Mouse (Mus musculus): ENCODE results near the gene Vps18.
A peak's percentile ranks its signal among the peaks of the same experiment; 100 is the strongest.

The Vps18 gene

DNA sequence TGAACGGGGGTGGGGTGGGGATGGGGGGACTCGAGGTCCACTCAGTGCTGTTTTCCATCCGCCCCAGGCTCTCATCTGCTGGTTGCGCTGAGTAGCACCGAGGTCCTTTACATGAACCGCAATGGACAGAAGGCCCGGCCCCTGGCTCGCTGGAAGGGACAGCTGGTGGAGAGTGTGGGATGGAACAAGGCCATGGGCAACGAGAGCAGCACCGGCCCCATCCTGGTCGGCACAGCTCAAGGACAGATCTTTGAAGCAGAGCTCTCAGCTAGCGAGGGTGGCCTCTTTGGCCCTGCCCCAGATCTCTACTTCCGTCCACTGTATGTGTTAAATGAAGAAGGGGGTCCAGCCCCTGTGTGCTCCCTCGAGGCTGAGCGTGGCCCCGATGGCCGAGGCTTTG is 4.3 kb downstream of the Vps18 start:
- DNase-seq = peak; percentile 86

GRCm38 (mm10) chr2:119293311-119293710 is 4.8 kb downstream of the Vps18 start:
- DNase-seq = no peak

DNA sequence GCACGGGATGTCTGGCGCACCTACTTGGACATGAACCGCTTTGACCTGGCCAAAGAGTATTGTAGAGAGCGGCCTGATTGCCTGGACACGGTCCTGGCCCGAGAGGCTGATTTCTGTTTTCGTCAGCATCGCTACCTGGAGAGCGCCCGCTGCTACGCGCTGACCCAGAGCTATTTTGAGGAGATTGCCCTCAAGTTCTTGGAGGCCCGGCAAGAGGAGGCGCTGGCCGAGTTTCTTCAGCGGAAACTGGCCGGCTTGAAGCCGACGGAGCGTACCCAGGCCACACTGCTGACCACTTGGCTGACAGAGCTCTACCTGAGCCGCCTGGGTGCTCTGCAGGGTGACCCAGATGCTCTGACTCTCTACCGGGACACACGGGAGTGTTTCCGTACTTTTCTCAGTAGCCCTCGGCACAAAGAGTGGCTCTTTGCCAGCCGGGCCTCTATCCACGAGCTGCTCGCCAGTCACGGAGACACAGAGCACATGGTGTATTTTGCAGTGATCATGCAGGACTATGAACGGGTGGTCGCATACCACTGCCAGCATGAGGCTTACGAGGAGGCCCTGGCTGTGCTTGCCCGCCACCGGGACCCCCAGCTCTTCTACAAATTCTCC is 5.3 kb downstream of the Vps18 start:
- peak; percentile 76 for DNase-seq

- peak; percentile 58 for DNase-seq
These were observed 5.9 kb downstream of the Vps18 start for GRCm38 (mm10) chr2:119294411-119294810.

DNA sequence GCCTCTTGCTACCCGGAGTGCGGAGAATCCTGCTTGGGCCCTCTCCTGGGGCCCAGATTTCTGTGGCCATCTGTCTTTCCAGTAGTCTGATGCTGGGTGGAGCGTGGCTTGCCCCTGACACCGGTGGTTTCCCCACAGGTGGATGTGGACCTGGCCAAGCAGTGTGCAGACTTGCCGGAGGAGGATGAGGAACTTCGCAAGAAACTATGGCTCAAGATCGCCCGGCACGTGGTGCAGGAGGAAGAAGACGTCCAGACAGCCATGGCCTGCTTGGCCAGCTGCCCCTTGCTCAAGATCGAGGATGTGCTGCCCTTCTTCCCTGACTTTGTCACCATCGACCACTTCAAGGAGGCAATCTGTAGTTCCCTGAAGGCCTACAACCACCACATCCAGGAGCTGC is 8.2 kb downstream of the Vps18 start:
- peak; percentile 21 for DNase-seq

GRCm38 (mm10) chr2:119297506-119297905 is 9.0 kb downstream of the Vps18 start:
- peak; percentile 22 for DNase-seq

- DNase-seq = peak; percentile 78
These were observed 9.8 kb downstream of the Vps18 start for GRCm38 (mm10) chr2:119298330-119298729.

- no peak for DNase-seq
These were observed 10.3 kb downstream of the Vps18 start for GRCm38 (mm10) chr2:119298839-119299238.

- DNase-seq = peak; percentile 69
These were observed 11.7 kb downstream of the Vps18 start for GRCm38 (mm10) chr2:119299981-119300818.

DNA sequence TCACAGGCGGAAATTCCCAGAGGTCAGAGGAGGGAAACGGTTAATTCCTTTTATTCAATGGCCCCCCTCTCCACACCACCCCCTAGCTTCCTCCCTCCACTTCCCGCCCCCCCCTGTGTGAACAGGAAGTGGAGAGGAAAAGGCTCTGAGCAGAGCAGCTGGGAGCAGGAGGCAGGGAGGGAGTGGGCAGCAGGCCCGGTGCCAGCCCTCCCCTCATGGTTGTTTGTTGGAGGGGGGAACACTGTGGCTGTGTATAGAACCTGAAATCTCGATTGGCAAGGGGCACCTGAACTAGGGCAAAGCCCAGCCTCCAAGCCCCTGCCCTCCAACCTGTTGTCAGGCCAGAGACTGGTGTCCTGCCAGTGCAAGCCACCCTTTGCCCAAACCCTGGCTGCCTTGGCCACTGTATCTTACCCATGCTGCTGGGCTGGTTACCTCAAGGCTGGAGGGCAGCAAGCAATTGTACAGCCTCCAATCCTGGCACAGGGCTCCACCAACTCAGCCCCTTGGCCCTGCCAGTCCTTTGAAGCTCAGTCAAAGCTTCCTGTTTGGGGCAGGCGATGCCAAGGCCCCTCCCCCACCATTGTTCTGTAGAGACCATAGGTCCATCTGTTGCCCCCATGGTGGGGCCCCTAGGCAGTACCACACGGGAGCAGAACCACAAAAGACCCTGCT is 12.4 kb downstream of the Vps18 start:
- DNase-seq = peak; percentile 28

DNA sequence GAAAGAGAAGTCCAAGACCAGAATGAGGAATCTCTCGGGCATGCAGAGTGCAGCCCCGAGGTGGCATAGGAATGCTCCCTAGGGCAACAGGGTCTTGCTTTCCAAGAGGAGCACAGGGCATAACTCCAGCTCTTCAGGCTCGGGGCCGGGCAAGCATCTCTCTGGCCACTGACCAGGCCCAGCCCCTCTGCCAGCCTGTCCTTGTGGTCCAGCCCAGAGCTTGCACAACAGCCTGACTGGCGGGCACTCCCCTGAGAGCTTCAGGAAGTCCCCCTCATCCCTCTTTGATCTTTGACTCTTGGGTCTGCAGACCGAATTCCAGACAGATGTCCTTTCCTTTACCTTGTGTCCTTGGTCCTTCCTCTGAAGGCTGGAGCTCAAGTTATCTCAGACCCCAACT is 14.3 kb downstream of the Vps18 start:
- no peak for DNase-seq

DNA sequence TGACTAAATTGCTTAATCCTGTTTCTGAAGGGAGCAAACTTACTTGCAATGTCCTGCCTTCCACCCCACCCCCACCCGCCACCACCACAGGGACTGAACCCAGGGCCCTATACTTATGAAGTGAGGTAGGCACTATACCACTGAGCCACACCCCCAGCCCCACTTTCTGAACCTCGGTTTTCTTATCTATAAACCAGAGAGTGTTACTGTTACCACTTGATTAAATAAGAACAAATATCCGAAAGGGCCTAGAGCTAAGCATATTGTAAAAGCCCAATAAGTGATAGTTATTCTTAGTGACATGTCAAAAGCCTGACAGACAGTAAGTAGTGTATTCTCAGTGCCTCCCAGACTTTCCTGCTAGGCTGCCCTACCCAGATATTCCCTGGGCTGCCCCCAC is 15.9 kb downstream of the Vps18 start:
- no peak for DNase-seq

DNA sequence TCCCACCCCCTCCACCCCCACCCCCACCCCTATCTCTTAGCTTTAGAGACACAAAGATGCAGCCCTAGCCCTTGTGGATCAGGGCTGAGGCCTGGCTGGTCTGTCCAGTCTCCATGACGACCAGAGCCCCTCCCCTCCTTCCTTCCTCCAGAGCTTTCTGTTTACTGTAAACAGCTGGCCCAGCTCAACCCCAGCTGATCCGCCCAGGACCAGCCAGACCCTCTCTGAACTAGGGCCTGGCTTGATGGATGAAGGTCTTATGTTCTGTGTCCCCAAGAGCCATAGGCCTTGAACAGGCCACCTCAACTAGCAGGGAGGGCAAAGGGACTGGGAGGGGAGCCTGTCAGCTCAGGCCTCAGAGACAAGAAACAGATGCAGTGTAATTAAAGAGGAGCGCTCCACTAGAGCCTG is 16.3 kb downstream of the Vps18 start:
- DNase-seq = no peak

- DNase-seq = no peak
These were observed 23.0 kb downstream of the Vps18 start for GRCm38 (mm10) chr2:119311544-119311943.

DNA sequence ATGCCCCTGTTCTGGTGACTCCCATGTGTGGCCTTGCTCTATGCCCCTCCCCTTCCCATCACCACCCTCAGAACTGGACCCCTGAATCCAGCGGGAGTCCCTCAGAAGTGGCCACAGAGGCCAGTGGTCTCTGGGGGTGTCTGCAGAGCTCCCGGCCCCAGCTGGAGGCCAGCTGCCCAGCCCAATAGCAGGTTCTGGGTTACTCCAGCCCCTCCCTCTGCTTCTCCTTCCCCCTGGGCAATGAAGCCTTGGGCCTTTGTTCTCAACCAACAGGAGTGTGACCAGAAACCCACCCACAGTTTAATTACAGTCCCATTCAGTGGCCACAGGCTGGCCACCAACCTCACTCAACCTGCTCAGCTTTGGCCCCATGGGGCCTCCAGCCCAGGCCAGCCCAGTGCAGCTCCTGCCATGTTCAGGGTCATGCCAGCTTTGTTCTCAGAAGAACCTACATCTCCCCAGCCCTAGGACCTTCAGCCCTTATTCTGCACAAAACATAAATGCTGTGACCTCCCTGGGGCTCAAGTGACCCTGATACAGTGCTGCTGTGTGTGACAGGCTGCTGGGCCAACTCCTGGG is 23.9 kb downstream of the Vps18 start:
- DNase-seq = no peak

- DNase-seq = no peak
These were observed 25.4 kb downstream of the Vps18 start for GRCm38 (mm10) chr2:119313780-119314479.

GRCm38 (mm10) chr2:119314742-119315310 is 26.3 kb downstream of the Vps18 start:
- no peak for DNase-seq

DNA sequence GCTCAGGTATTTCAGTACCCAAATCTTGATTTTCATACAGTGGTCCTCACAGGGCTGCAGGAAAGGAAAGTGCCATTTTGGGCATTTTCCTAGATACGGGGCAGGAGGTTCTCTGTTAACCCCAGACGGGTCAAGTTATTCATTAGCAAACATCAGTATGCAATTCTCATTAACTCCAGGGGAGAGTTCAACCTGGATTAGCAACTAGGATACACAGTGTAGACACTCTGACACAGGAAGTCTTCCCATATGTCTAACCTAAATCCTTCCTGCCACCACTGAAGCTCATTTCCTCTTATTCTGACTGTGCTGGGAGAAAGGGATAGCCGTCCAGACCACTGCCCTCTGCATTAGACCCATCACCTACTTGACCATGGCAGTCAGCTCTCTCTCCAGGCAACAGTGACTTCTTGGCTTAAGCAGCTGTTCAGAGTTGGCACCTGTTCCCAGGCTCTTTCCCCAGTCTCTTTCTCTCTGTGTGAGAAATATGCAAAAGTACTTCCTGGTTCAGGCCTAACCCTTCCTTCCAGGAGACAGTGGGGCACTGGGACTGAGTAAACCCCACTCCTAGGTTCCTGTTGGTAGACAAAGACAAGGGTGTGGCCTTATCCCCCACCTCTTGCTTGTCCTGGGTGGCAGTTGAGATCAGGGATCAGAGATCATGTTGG is 29.6 kb downstream of the Vps18 start:
- DNase-seq = no peak

DNA sequence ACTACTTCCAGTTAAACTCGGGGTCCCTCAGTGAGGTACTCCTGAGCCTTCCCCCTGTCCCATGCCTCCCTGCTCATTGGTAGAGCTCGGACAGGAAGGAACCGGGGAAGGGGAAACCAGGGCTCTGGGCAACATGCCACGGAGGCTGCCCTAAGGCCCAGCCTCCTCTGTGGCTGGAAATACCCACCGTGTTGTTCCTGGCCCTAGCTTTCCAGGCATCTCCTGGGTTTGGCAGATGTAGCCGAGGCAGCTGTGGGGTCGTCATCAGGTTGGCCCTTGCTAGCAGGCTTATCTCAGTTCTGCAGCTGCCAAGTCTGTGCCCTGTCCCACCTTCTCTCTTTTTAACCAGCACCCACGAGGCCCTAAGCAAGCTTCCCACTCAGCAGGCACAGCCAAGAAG is 32.0 kb downstream of the Vps18 start:
- DNase-seq = no peak

DNA sequence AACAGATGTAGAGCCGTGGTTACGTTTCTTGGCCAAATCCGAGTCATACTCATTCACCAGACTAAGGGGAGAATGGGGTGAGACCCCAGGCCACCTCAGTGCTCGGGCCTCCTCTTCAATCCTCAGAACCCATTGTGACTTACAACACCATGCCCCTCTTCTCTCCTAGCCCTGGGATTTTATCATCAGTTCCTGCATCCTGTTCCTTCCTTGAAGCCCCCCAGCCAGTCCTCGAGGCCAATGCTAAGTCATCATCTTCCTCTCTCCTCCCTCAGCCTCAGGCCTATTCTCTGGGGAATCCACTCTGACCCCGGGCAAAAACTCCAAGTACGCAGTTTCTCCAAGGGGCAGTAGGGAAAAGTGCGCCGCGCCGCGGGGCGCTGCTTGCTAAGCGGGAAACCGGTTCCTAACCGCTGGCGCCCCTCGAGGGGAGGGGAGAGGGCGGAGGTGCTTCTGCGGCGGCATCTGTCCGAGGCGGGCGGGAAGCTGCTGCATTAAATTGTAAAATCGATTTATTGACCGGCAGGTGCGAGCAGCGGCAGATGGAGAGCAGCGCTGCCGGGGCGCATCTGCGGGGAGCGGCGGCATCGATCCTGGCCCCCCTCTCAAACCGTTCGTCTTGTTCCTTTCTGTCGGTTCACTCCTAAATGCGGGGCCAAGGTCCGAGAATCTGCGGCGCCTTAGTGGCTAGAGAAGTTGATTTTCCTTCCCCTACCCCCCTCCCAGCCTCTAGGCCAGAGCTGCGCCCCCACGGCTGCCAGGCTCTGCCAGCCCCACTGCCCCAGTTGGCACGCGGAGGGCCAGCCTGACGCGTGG is 33.4 kb downstream of the Vps18 start:
- DNase-seq = no peak
